Mouse (Mus musculus) stomach, postnatal 0 days (tissue): ENCODE measurements around the gene Pdlim1.

ENCODE experiments used
- CTCF ChIP-seq: IDR thresholded peaks from 2 replicates; pipeline ENCODE4 v1.5.1; 2016; ENCODE audit warnings: antibody characterized with exemption, low read depth, mild to moderate bottlenecking, moderate library complexity
- EP300 ChIP-seq: optimal IDR thresholded peaks from 2 replicates; pipeline ENCODE3; 2016; ENCODE audit warnings: antibody characterized with exemption

- no peak for TF ChIP-seq CTCF
- no peak for TF ChIP-seq EP300
Measured at GRCm38 (mm10) chr19:40297798-40298144, 26.1 kb upstream of the Pdlim1 start.
